24 mouse cellular contexts compared by ENCODE assay signal in genomic region chr12:97953336-97953735, GRCm38 (mm10).
"Had no signal": no experiment of that assay in that cellular context is flagged by ENCODE, and none has a peak within 500 bp of the region (broad histone marks: within the 10 kb centered on the region; RNA-seq: fewer than 3 reads in every experiment).

No protein-coding gene starts in this region.

- H3K4me2 ChIP-seq: heart, embryonic 12.5 days; hindbrain, embryonic 12.5 days; hindbrain, embryonic 14.5 days; intestine, embryonic 15.5 days; limb, embryonic 13.5 days had no signal

- H3K9ac ChIP-seq: heart, embryonic 12.5 days; hindbrain, embryonic 12.5 days; hindbrain, embryonic 14.5 days; intestine, embryonic 15.5 days; limb, embryonic 13.5 days had no signal

- H3K27me3 ChIP-seq: heart, embryonic 12.5 days; hindbrain, embryonic 12.5 days; intestine, embryonic 15.5 days; limb, embryonic 13.5 days had no signal

- H3K9me3 ChIP-seq: heart, embryonic 10.5 days; heart, embryonic 12.5 days; hindbrain, embryonic 10.5 days; hindbrain, embryonic 12.5 days; intestine, embryonic 15.5 days; limb, embryonic 13.5 days had no signal

- H3K4me1 ChIP-seq: heart, embryonic 10.5 days; hindbrain, embryonic 10.5 days; hindbrain, embryonic 12.5 days; intestine, embryonic 15.5 days had no signal

- DNase-seq: gastrocnemius, adult 2 months; gastrocnemius, postnatal 10 days; gastrocnemius, postnatal 25 days; heart, adult 18-20 months; heart, postnatal 10 days; heart, postnatal 4 days; kidney, adult 18-20 months; kidney, adult 8-10 months; kidney, postnatal 10 days; kidney, postnatal 25 days; kidney, postnatal 4 days had no signal

- H3K36me3 ChIP-seq: heart, embryonic 10.5 days; heart, embryonic 12.5 days; hindbrain, embryonic 10.5 days; hindbrain, embryonic 12.5 days; intestine, embryonic 15.5 days; limb, embryonic 13.5 days had no signal

- H3K4me3 ChIP-seq: gastrocnemius, adult 2 months; heart, embryonic 10.5 days; heart, embryonic 12.5 days; hindbrain, embryonic 10.5 days; hindbrain, embryonic 12.5 days; intestine, embryonic 15.5 days; layer of hippocampus, adult 2 months; left cerebral cortex, adult 2 months; limb, embryonic 13.5 days had no signal

- H3K27ac ChIP-seq: gastrocnemius, adult 2 months; heart, embryonic 10.5 days; hindbrain, embryonic 10.5 days; hindbrain, embryonic 12.5 days; hindbrain, embryonic 14.5 days; intestine, embryonic 15.5 days; layer of hippocampus, adult 2 months; left cerebral cortex, adult 2 months; limb, embryonic 13.5 days had no signal

- ATAC-seq: forebrain, embryonic 16.5 days; hindbrain, embryonic 16.5 days; inflammation-experienced regulatory T-cells, adult 6 months; intestine, embryonic 15.5 days; intestine, postnatal 0 days had no signal
